Mouse (Mus musculus): ENCODE data around the gene Cdkn2aip.

Gene Cdkn2aip

DNA sequence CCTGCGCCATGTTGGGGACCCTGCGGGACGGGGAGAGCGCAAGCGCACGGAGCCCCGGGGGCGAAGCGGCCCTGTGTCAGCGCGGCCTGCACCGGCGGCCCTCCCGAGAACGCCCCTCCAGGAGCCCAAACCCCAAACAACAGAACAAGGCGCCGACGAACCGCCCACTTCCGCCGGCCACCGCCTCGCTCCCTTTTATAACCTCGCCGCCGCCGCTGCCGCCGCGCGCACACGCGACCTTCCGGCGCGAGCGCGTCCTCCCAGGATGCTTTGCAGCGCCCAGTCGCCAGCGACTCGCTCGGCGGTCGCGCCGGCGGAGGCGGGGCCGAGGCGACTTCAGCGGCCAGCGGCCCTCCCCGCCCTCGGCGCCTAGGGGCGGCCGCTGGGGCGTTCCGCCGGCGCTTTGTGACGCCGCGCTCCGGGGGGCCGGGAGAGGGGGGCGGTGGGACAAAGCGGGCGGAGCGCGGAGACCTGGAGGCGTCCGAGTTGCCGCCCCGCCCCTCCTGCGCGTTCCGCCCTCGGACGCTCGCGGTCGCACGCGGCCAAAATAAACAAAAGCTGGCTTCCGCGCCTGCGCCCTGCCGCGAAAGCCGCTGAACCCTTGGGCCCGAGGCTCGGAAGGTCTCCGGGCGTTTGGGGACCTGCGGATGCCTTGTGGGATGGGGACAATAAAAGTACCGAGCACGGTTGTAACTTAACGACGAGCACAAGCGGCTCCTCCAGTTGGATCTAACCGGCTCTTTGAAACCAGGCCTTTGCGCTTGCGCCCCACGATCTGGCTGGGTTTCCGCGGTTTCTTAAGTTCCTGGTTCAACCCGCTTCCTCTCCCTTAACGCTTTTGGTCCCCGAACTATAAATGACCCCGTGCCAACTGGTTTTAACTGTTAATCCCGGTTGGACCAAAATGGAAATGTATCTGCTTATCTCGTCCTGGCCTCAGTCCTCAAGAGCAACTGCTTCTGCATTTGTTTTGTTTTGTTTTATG lies at the start of gene Cdkn2aip:
Gene Cdkn2aip, minus strand, starts transcription at position 172 of the 985 bp plus-strand sequence.
- in situ Hi-C loops (cut with MboI; ENCODE audit: low pct_unique_long_range_greater_than_20kb in 1 of 2, low sequenced_read_pairs in 2 of 2, unreplicated experiment in 1 of 2): no loop called here

DNA sequence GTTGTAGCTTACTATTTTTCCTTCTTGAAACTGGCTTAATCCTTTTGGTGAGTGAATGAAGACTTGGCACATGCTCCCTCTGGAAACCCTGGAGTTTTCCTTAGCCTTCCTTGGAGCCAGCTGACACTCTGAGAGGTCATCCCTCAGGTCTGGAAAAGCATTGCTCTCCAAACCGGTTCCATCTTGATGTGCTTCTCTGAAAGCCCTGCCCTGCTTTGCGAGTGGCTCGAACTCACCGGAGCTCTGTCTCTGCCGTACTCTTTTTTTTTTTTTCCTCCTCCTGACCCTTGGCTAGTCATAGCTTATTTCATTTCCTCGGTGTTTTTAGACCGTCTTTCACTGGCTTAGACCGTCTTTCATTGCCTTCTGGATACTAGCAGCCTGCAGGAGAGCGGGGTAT lies 49.5 kb upstream of the Cdkn2aip start:
- in situ Hi-C loops (cut with MboI; ENCODE audit: low pct_unique_long_range_greater_than_20kb in 1 of 2, low sequenced_read_pairs in 2 of 2, unreplicated experiment in 1 of 2): no loop called here

DNA sequence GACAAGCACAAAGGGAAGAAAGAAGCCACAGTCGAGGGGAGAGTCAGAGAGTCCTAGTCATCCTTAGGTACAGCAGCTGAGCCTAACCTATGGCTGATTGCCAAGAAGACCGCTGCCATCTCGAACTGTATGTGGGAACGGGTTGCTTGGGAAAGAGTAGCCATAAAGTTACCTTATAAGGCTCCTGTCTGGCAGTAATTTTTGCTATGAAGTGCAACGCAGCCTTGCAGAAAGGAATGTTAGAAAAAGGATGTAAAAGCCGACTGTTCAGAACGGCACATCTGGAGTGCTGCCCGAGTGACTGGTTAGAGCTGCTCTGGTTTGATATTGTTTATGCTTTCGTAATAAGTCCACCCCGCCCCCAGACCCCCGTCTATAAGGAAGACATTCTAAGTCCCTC lies 47.0 kb upstream of the Cdkn2aip start:
- in situ Hi-C loops (cut with MboI; ENCODE audit: low pct_unique_long_range_greater_than_20kb in 1 of 2, low sequenced_read_pairs in 2 of 2, unreplicated experiment in 1 of 2): no loop called here

- in situ Hi-C loops (cut with MboI; ENCODE audit: low pct_unique_long_range_greater_than_20kb in 1 of 2, low sequenced_read_pairs in 2 of 2, unreplicated experiment in 1 of 2): no loop called here
Observed at GRCm38 (mm10) chr8:47760186-47760585, 46.5 kb upstream of the Cdkn2aip start.

DNA sequence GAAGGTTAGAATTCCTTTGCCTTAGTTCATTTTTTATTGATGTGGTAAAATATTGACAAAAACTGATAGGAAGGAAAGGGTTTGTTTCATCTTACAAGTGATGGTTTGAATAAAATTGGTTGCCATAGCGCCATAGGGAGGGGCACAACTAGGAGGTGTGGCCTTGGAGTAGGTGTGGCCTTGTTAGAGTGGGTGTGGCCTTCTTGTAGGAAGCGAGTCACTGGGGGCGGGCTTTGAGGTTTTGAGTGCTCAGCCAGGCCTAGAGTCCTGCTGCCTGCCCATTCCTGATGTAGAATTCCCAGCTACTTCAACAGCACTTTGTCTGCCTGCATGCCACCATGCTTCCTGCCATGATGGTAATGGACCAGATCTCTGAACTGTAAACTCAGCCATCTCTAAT lies 39.4 kb upstream of the Cdkn2aip start:
- in situ Hi-C loops (cut with MboI; ENCODE audit: low pct_unique_long_range_greater_than_20kb in 1 of 2, low sequenced_read_pairs in 2 of 2, unreplicated experiment in 1 of 2): no loop called here

GRCm38 (mm10) chr8:47750096-47750495 lies 36.4 kb upstream of the Cdkn2aip start:
- in situ Hi-C loops (cut with MboI; ENCODE audit: low pct_unique_long_range_greater_than_20kb in 1 of 2, low sequenced_read_pairs in 2 of 2, unreplicated experiment in 1 of 2): no loop called here

GRCm38 (mm10) chr8:47749491-47749890 lies 35.8 kb upstream of the Cdkn2aip start:
- in situ Hi-C loops (cut with MboI; ENCODE audit: low pct_unique_long_range_greater_than_20kb in 1 of 2, low sequenced_read_pairs in 2 of 2, unreplicated experiment in 1 of 2): loop anchor here (10.0 kb wide), 3 partner anchors 85 to 265 kb away; no protein-coding TSS in a partner anchor

GRCm38 (mm10) chr8:47746304-47746703 lies 32.6 kb upstream of the Cdkn2aip start:
- in situ Hi-C loops (cut with MboI; ENCODE audit: low pct_unique_long_range_greater_than_20kb in 1 of 2, low sequenced_read_pairs in 2 of 2, unreplicated experiment in 1 of 2): loop anchor here (10.0 kb wide), 3 partner anchors 88 to 268 kb away; no protein-coding TSS in a partner anchor

GRCm38 (mm10) chr8:47745848-47746247 lies 32.1 kb upstream of the Cdkn2aip start:
- in situ Hi-C loops (cut with MboI; ENCODE audit: low pct_unique_long_range_greater_than_20kb in 1 of 2, low sequenced_read_pairs in 2 of 2, unreplicated experiment in 1 of 2): loop anchor here (10.0 kb wide), 3 partner anchors 89 to 269 kb away; no protein-coding TSS in a partner anchor

DNA sequence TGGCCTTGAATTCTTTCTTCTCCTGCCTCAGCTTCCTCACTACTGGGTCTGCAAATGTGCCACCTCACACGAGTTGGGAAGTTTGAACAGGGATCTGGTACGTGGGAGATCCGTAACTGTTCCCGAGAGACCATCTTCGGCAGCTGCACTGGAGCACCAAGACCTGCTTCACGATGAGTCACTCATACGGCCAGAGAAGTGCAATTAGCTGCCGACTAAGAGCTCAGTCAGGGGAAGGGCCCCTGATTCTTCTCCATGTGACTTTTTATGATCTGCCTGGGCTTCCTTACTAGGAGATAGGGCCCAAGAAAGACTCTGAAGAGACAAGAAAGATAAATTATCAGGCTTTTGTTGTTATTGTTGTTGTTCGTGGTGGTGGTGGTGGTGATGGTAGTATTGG lies 31.1 kb upstream of the Cdkn2aip start:
- in situ Hi-C loops (cut with MboI; ENCODE audit: low pct_unique_long_range_greater_than_20kb in 1 of 2, low sequenced_read_pairs in 2 of 2, unreplicated experiment in 1 of 2): loop anchor here (10.0 kb wide), 3 partner anchors 90 to 270 kb away; no protein-coding TSS in a partner anchor

GRCm38 (mm10) chr8:47743419-47743818 lies 29.7 kb upstream of the Cdkn2aip start:
- in situ Hi-C loops (cut with MboI; ENCODE audit: low pct_unique_long_range_greater_than_20kb in 1 of 2, low sequenced_read_pairs in 2 of 2, unreplicated experiment in 1 of 2): loop anchor here (10.0 kb wide), 3 partner anchors 91 to 271 kb away; no protein-coding TSS in a partner anchor

DNA sequence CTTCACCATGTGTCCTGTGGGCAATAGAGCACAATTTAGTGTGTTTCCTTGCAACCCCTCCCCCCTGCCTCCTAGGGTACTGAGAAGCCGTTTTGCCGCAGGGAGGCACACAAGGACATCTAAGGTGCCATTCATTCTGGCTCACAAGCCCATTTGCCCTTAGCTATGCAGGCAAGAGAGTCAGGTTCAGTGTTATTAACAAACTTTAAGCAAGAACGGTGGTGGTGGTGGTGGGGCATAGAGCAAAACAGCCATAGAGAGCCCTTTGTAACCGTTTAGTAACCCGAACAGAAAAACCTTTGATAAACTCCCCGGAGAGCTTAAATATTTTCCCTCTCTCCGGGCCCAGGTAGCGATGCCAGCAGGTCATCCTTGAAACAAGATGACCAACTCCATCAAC lies 29.3 kb upstream of the Cdkn2aip start:
- in situ Hi-C loops (cut with MboI; ENCODE audit: low pct_unique_long_range_greater_than_20kb in 1 of 2, low sequenced_read_pairs in 2 of 2, unreplicated experiment in 1 of 2): loop anchor here (10.0 kb wide), 3 partner anchors 92 to 272 kb away; no protein-coding TSS in a partner anchor

GRCm38 (mm10) chr8:47742372-47742771 lies 28.6 kb upstream of the Cdkn2aip start:
- in situ Hi-C loops (cut with MboI; ENCODE audit: low pct_unique_long_range_greater_than_20kb in 1 of 2, low sequenced_read_pairs in 2 of 2, unreplicated experiment in 1 of 2): loop anchor here (10.0 kb wide), 3 partner anchors 92 to 272 kb away; no protein-coding TSS in a partner anchor

- in situ Hi-C loops (cut with MboI; ENCODE audit: low pct_unique_long_range_greater_than_20kb in 1 of 2, low sequenced_read_pairs in 2 of 2, unreplicated experiment in 1 of 2): no loop called here
Observed at GRCm38 (mm10) chr8:47737120-47737519, 23.4 kb upstream of the Cdkn2aip start.

- in situ Hi-C loops (cut with MboI; ENCODE audit: low pct_unique_long_range_greater_than_20kb in 1 of 2, low sequenced_read_pairs in 2 of 2, unreplicated experiment in 1 of 2): no loop called here
Observed at GRCm38 (mm10) chr8:47729324-47729723, 15.6 kb upstream of the Cdkn2aip start.

- in situ Hi-C loops (cut with MboI; ENCODE audit: low pct_unique_long_range_greater_than_20kb in 1 of 2, low sequenced_read_pairs in 2 of 2, unreplicated experiment in 1 of 2): no loop called here
Observed at GRCm38 (mm10) chr8:47726945-47727344, 13.2 kb upstream of the Cdkn2aip start.

- in situ Hi-C loops (cut with MboI; ENCODE audit: low pct_unique_long_range_greater_than_20kb in 1 of 2, low sequenced_read_pairs in 2 of 2, unreplicated experiment in 1 of 2): no loop called here
Observed at GRCm38 (mm10) chr8:47721609-47722008, 7.9 kb upstream of the Cdkn2aip start.

- in situ Hi-C loops (cut with MboI; ENCODE audit: low pct_unique_long_range_greater_than_20kb in 1 of 2, low sequenced_read_pairs in 2 of 2, unreplicated experiment in 1 of 2): no loop called here
Observed at GRCm38 (mm10) chr8:47718641-47719040, 4.9 kb upstream of the Cdkn2aip start.

DNA sequence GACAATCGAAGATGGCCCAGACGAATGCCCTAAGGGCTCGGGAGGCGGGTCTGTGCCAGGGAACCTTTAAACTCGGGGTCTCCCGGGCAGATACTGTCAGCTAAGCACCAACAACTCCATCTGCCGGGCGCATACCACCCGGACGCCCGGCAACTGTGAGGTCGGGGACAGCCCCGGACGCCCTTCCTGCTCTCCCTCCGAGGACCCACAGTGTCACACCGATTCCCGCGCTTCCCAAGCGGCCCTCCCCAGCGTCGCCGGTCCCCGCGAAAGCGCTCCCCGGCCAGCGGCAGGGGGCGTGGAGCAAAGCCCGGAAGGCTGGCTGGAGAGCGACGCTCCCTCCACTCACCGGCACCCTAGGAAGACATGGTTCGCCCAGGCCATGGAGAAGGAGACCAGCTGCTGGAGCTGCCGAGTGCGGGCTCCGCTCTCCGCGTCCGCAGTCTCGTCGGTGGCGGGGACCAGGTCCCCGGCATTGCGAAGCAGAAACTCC lies 515 bp downstream of the Cdkn2aip start:
- in situ Hi-C loops (cut with MboI; ENCODE audit: low pct_unique_long_range_greater_than_20kb in 1 of 2, low sequenced_read_pairs in 2 of 2, unreplicated experiment in 1 of 2): no loop called here

Data from mouse embryonic stem cell (cell line).